Mouse (Mus musculus): ENCODE data around the gene Sap18. TPM values are rescaled to one million over a fixed set of nuclear protein-coding genes. Genes with fewer than 3 reads are reported as not detected.

The Sap18 gene
- polyA plus RNA-seq, 1 experiment from 2014 or later = 15.7 TPM

DNA sequence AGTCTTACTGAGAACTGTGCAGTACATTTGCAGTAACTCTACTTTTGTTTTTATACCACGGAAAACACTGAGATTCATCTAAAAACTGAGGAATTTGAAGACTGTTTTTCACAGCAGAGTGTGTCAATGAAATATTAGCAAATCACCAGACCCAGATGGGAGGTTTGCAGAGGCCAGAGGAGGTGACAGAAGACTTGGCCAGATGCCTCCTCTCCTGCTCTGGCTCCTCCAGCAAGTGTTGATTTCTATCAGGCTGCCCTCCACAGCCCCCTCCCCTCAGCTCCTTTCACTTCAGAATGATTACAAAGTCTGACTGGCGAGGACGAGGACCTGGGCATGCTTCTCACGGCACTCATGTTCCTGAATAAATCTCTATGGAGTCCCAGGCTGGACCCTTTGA lies 10.6 kb upstream of the Sap18 start:
- 34% methylated on average over 4 of the region's 4 CpGs for WGBS
- H3K9ac ChIP-seq = no peak overlapping the region

GRCm38 (mm10) chr14:57789311-57789710 lies 8.7 kb upstream of the Sap18 start:
- H3K4me2 ChIP-seq = no peak overlapping the region
- 0 out of 2 replicates have a peak, but pooled peaks cover 3% of the 10 kb centered on the region for H3K4me1 ChIP-seq
- no peak for ATAC-seq (ENCODE audit: extremely low read depth, insufficient number of reproducible peaks, low FRiP score, low TSS enrichment)
- WGBS = 66% methylated on average over 2 of the region's 2 CpGs
- H3K27ac ChIP-seq (replicated peaks) = no peak overlapping the region
- H3K27me3 ChIP-seq (replicated peaks) = no peaks in the 10 kb centered on the region
- no peaks in the 10 kb centered on the region for H3K36me3 ChIP-seq
- no peak overlapping the region for H3K4me3 ChIP-seq
- no peak overlapping the region for H3K9ac ChIP-seq
- H3K9me3 ChIP-seq = no peaks in the 10 kb centered on the region

More for the DNA sequence above, 10.6 kb upstream of the Sap18 start:
- no peaks in the 10 kb centered on the region for H3K36me3 ChIP-seq
- ATAC-seq (ENCODE audit: extremely low read depth, insufficient number of reproducible peaks, low FRiP score, low TSS enrichment) = no peak
- H3K4me3 ChIP-seq = no peak overlapping the region
- H3K4me2 ChIP-seq = no peak overlapping the region
- H3K9me3 ChIP-seq = no peaks in the 10 kb centered on the region
- H3K27me3 ChIP-seq (replicated peaks) = no peaks in the 10 kb centered on the region
- H3K4me1 ChIP-seq = 0 out of 2 replicates have a peak, but pooled peaks cover 3% of the 10 kb centered on the region
- no peak overlapping the region for H3K27ac ChIP-seq (replicated peaks)

- no peak for ATAC-seq (ENCODE audit: extremely low read depth, insufficient number of reproducible peaks, low FRiP score, low TSS enrichment)
- Histone ChIP-seq H3K27me3 (replicated peaks) (no peaks in the 10 kb centered on the region), H3K36me3 (no peaks in the 10 kb centered on the region), H3K9ac (no peak overlapping the region), H3K4me2 (no peak overlapping the region), H3K4me1 (0 out of 2 replicates have a peak, but pooled peaks cover 3% of the 10 kb centered on the region), H3K27ac (replicated peaks) (no peak overlapping the region), H3K9me3 (no peaks in the 10 kb centered on the region), H3K4me3 (no peak overlapping the region)
- 82% methylated on average over 9 of the region's 9 CpGs for WGBS
Measured at GRCm38 (mm10) chr14:57789759-57790158, 8.2 kb upstream of the Sap18 start.

- 76% methylated on average over 4 of the region's 4 CpGs for WGBS
- Histone ChIP-seq H3K36me3 (no peaks in the 10 kb centered on the region), H3K4me3 (no peak overlapping the region), H3K27me3 (replicated peaks) (no peaks in the 10 kb centered on the region), H3K4me2 (no peak overlapping the region), H3K9me3 (no peaks in the 10 kb centered on the region), H3K4me1 (0 out of 2 replicates have a peak, but pooled peaks cover 3% of the 10 kb centered on the region), H3K9ac (no peak overlapping the region), H3K27ac (replicated peaks) (no peak overlapping the region)
- no peak for ATAC-seq (ENCODE audit: extremely low read depth, insufficient number of reproducible peaks, low FRiP score, low TSS enrichment)
Measured at GRCm38 (mm10) chr14:57791171-57791570, 6.8 kb upstream of the Sap18 start.

- Histone ChIP-seq H3K27me3 (replicated peaks) (no peaks in the 10 kb centered on the region), H3K36me3 (peaks cover 21% of the 10 kb centered on the region), H3K9ac (peak overlapping the region; percentile 76), H3K27ac (replicated peaks) (peak overlapping the region; percentile 29; the same call in 1 of the 2 replicates), H3K4me1 (peaks cover 23% of the 10 kb centered on the region), H3K4me2 (peak overlapping the region; percentile 93), H3K9me3 (no peaks in the 10 kb centered on the region), H3K4me3 (peak overlapping the region; percentile 89)
- ATAC-seq (ENCODE audit: extremely low read depth, insufficient number of reproducible peaks, low FRiP score, low TSS enrichment) = peak; percentile 27; the same call in 1 of the 2 replicates
- WGBS = 5% methylated on average over 7 of the region's 7 CpGs
Measured at GRCm38 (mm10) chr14:57797551-57797950, 429 bp upstream of the Sap18 start.

GRCm38 (mm10) chr14:57803731-57804130 lies 5.8 kb downstream of the Sap18 start:
- Histone ChIP-seq H3K36me3 (peaks cover 82% of the 10 kb centered on the region), H3K27ac (replicated peaks) (0 out of 2 replicates have a peak overlapping the region, but pooled peaks have one; percentile 12), H3K4me3 (no peak overlapping the region), H3K27me3 (replicated peaks) (no peaks in the 10 kb centered on the region), H3K9me3 (no peaks in the 10 kb centered on the region), H3K9ac (no peak overlapping the region), H3K4me2 (no peak overlapping the region), H3K4me1 (peaks cover 23% of the 10 kb centered on the region)
- no peak for ATAC-seq (ENCODE audit: extremely low read depth, insufficient number of reproducible peaks, low FRiP score, low TSS enrichment)
- WGBS = 76% methylated on average over 4 of the region's 4 CpGs

DNA sequence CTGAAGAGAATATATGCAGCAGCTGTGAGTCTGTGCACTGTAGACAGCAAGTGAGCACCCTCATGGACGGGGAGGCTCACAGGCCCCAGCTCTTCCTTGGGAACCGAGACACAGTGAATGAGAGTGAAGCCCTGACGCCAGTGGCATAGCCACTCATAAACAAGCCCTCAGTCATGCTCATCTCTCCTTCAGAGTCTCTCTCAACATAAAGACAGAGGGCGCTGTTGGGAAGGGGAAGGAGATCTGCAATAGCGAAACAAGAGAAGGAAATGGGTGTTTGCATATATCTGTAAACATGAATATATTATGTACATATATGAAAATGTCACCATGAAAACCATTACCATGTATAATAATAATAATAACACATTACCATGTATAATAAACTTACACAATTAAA lies 10.6 kb downstream of the Sap18 start:
- Histone ChIP-seq H3K27ac (replicated peaks) (no peak overlapping the region), H3K9ac (no peak overlapping the region), H3K36me3 (peaks cover 96% of the 10 kb centered on the region), H3K27me3 (replicated peaks) (no peaks in the 10 kb centered on the region), H3K4me3 (no peak overlapping the region), H3K4me1 (no peaks in the 10 kb centered on the region), H3K4me2 (no peak overlapping the region), H3K9me3 (peaks cover 3% of the 10 kb centered on the region; the same call in 1 of the 2 replicates)
- 77% methylated on average over 5 of the region's 5 CpGs for WGBS
- ATAC-seq (ENCODE audit: extremely low read depth, insufficient number of reproducible peaks, low FRiP score, low TSS enrichment) = no peak

DNA sequence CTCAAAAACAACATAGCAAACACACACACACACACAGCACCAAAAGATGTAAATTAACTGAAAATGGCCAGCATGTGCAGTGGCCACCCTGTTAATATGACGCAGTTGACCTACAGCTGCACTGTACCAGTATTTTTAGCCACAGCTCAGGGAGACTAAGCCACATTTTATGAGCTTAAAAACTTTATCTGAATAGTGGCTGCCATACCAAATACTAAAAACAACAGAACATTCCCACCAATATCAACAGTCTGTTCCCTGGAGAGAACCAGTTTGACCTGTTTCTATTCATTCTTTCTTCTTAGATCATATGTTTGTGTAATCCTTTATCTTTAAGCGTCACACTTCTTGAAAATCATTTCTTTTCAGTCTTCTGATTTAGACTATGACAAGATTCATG lies 12.9 kb downstream of the Sap18 start:
- Histone ChIP-seq H3K36me3 (peaks cover 95% of the 10 kb centered on the region), H3K27ac (replicated peaks) (no peak overlapping the region), H3K4me1 (no peaks in the 10 kb centered on the region), H3K4me2 (no peak overlapping the region), H3K27me3 (replicated peaks) (no peaks in the 10 kb centered on the region), H3K4me3 (no peak overlapping the region), H3K9me3 (peaks cover 3% of the 10 kb centered on the region; the same call in 1 of the 2 replicates), H3K9ac (no peak overlapping the region)
- no peak for ATAC-seq (ENCODE audit: extremely low read depth, insufficient number of reproducible peaks, low FRiP score, low TSS enrichment)
- WGBS = 80% methylated on average over 2 of the region's 2 CpGs

DNA sequence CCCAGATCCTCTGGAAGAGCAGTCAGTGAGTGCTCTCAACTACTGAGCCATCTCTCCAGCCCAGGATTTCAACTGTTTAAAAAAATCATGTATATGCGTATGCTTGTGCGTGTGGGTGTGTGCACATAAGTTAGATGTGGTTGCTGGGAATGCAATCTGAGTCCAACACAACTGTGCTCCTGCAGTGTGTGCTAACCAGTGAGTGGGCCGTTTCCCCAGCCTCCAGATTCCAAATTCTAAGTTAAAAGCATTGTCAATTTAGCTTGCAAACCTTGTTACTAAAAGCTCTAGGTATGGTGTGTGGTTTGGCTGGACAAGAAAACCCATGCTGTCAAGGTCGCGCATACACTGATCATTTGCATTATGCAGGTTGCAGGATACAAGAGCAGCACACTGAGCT lies 13.9 kb downstream of the Sap18 start:
- Histone ChIP-seq H3K4me1 (no peaks in the 10 kb centered on the region), H3K4me2 (no peak overlapping the region), H3K9ac (no peak overlapping the region), H3K9me3 (peaks cover 3% of the 10 kb centered on the region; the same call in 1 of the 2 replicates), H3K27ac (replicated peaks) (no peak overlapping the region), H3K4me3 (no peak overlapping the region), H3K27me3 (replicated peaks) (no peaks in the 10 kb centered on the region), H3K36me3 (peaks cover 95% of the 10 kb centered on the region)
- WGBS = 94% methylated on average over 5 of the region's 5 CpGs
- no peak for ATAC-seq (ENCODE audit: extremely low read depth, insufficient number of reproducible peaks, low FRiP score, low TSS enrichment)

DNA sequence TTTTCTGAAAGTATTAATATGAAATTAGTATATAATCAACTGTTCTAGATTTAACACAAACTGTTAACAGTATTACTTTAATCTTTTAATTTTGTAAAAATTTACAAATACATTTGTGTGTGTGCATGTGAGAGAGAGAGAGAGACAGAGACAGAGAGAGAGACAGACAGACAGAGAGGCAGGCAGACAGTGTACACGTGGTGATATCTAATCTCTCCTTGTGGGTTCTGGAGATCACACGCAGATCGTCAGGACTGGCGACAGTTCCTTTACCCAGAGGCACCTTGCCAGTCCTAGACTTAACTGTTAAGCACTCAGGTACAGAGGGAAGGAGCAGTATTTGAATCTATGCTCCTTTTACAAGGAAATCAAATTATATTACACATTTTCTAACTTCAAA lies 22.9 kb downstream of the Sap18 start:
- no peak overlapping the region for H3K9ac ChIP-seq
- no peak overlapping the region for H3K4me3 ChIP-seq
- no peak for ATAC-seq (ENCODE audit: extremely low read depth, insufficient number of reproducible peaks, low FRiP score, low TSS enrichment)
- H3K27ac ChIP-seq (replicated peaks) = no peak overlapping the region
- H3K27me3 ChIP-seq (replicated peaks) = no peaks in the 10 kb centered on the region
- H3K9me3 ChIP-seq = no peaks in the 10 kb centered on the region
- H3K4me1 ChIP-seq = peaks cover 14% of the 10 kb centered on the region
- peaks cover 74% of the 10 kb centered on the region for H3K36me3 ChIP-seq
- WGBS = 38% methylated on average over 4 of the region's 4 CpGs
- H3K4me2 ChIP-seq = no peak overlapping the region

DNA sequence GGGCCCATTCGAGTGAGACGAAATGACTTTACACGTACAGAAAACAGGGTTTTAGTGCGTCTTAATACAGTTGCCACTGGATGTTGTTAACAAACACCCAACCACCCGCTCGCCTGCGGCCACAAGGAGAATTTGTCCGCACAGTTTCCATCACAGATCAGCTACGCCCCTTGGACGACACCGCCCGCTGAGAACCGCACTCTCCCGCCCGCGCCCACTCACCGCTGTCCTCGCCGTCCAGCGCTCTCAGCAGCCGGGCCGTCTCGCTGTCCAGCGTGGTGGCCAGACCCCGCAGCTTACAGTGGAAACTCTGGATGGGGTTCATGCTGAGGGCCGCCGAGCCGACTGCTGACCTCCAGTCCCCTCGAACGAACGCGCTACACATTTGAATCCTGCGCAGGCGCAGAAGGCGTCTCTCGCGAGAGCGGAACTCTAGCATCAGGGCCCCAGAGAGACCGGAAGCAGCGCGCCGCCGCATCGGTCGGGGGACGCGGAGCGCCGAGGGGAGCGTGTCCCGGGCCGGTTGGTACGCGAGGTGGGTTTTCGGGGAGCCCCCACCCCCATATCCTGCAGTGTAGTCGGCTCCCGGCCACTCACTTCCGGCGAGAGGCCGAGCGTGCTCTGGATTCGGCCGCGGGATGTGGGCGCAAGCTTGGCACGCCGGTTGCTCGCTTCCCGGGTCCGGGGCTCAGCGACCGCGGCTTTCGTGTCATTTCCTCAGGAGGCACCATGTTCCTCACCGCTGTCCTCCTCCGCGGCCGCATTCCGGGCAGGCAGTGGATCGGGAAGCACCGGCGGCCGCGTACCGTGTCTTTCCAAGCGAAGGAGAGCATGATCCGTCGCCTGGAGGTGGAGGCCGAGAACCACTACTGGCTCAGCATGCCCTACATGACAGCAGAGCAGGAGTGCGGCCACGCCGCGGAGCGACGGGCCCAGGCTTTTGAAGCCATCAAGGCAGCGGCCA lies 28.1 kb downstream of the Sap18 start, which contains the start of the genes Ska3 and Mrpl57:
TSS of gene Ska3 (minus strand) at position 398 of the 964 bp plus-strand sequence.
TSS of gene Mrpl57 (plus strand) at position 447 of the 964 bp plus-strand sequence.
- H3K4me3 ChIP-seq = peak within 1 kb of the TSS; percentile 91
- peak within 1 kb of the TSS; percentile 93 for H3K27ac ChIP-seq (replicated peaks)
- H3K4me1 ChIP-seq = peaks cover 28% of the 10 kb centered on the region
- WGBS = under 1% methylated on average over 96 of the region's 96 CpGs
- H3K4me2 ChIP-seq = peak within 1 kb of the TSS; percentile 85
- peak; percentile 92 for ATAC-seq (ENCODE audit: extremely low read depth, insufficient number of reproducible peaks, low FRiP score, low TSS enrichment)
- H3K36me3 ChIP-seq = peaks cover 24% of the 10 kb centered on the region
- peak within 1 kb of the TSS; percentile 95 for H3K9ac ChIP-seq
- H3K27me3 ChIP-seq (replicated peaks) = no peaks in the 10 kb centered on the region
- H3K9me3 ChIP-seq = no peaks in the 10 kb centered on the region
